Mouse (Mus musculus): ENCODE measurements at regions not wholly inside any gene's neighbourhood (a gene's known extent, or its start where the extent isn't known, plus 50 kb on each side); places are given as distances from the start of the nearest gene placed in this dataset.

DNA sequence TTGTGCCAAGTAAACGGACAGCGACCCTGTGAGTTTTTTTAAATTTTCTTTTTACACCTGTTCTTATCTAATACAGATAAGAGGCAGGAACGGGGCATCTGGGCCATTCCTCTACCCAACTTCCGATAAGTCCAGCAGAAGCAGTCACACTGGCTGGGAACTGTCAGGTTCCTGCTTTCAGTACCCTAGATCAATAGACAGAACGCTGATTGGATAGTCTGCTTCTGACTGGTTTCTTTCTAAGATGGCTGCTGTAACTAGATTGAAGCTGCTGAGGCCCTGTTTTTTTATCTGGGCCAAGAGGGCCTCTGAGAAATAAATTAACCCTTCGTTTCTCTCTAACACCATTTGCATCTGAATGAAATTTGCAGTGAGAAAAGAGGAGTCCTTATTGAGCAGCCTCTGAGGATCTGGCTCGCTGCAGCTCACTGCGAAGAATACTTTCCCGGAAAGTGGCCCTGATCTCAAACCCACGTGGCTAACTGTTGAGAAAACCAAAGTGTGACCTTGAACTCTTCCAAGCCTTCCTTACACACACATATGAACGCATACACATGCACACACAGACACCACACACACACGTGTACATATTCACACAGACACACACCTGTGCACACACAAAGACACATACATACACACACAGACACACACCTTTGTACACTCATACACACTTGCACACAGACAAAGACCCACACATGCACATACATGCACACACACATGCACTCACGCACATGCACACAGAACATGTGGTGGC is 253.8 kb downstream of the Irs2 start:
- TF ChIP-seq CTCF (IDR thresholded peaks at IDR 0.05 in 2 of 3, conservative IDR thresholded peaks at IDR 0.05 in 1 of 3; ENCODE audit: control insufficient read depth in 1 of 3, insufficient read depth in 1 of 3, low read depth in 2 of 3, low read length in 3 of 3, poor library complexity in 1 of 3, severe bottlenecking in 1 of 3) (no peak), SIN3A (IDR thresholded peaks at IDR 0.05; ENCODE audit: low read length) (no peak), MAFK (IDR thresholded peaks at IDR 0.05; ENCODE audit: borderline replicate concordance, low read depth, low read length) (no peak), EP300 (IDR thresholded peaks at IDR 0.05; ENCODE audit: low read depth in 1 of 2, low read length in 2 of 2) (no peak), ZC3H11A (IDR thresholded peaks at IDR 0.05; ENCODE audit: low read depth, low read length) (no peak), POLR2A (IDR thresholded peaks at IDR 0.05; ENCODE audit: control insufficient read depth in 1 of 2, insufficient read depth in 1 of 2, low read depth in 1 of 2, low read length in 2 of 2, poor library complexity in 1 of 2) (no peak), MXI1 (IDR thresholded peaks at IDR 0.05; ENCODE audit: low read depth, low read length) (no peak), MAX (IDR thresholded peaks at IDR 0.05; ENCODE audit: low read length) (no peak), HCFC1 (IDR thresholded peaks at IDR 0.05; ENCODE audit: low read depth, low read length) (no peak), CHD2 (IDR thresholded peaks at IDR 0.05; ENCODE audit: low read length) (no peak)
